Mouse (Mus musculus) kidney, embryonic 15.5 days (tissue): ENCODE results near the gene Kif13a. TPM values are rescaled to one million over a fixed set of nuclear protein-coding genes. Genes with fewer than 3 reads are reported as not detected.

Experiments
- ATAC-seq: fragments of 200-750 bp; cut with Nextera tagmentation; replicated peaks from 2 replicates; pipeline ENCODE4 v1.8.0; 2017; ENCODE audit warnings: moderate TSS enrichment; ENCODE audit not compliant: low FRiP score
- H3K27ac ChIP-seq: fragments of 300-500 bp; sonication (generic); 2 replicates; pipeline ENCODE4 v1.5.1; 2015; ENCODE audit warnings: mild to moderate bottlenecking, inconsistent platforms
- H3K27me3 ChIP-seq: fragments of 300-500 bp; sonication (generic); 2 replicates; pipeline ENCODE4 v1.6.1; 2015; ENCODE audit warnings: inconsistent platforms
- H3K36me3 ChIP-seq: fragments of 300-500 bp; sonication (generic); 2 replicates; pipeline ENCODE4 v1.6.1; 2015; ENCODE audit warnings: inconsistent platforms
- H3K4me1 ChIP-seq: fragments of 300-500 bp; sonication (generic); 2 replicates; pipeline ENCODE4 v1.6.1; 2015; ENCODE audit warnings: inconsistent platforms
- H3K4me2 ChIP-seq: fragments of 300-500 bp; sonication (generic); 2 replicates; pipeline ENCODE4 v1.6.1; 2015; ENCODE audit warnings: moderate library complexity, mild to moderate bottlenecking, inconsistent platforms
- H3K4me3 ChIP-seq: fragments of 300-500 bp; sonication (generic); replicated peaks from 2 replicates; pipeline ENCODE4 v1.5.1; 2015; ENCODE audit warnings: mild to moderate bottlenecking, inconsistent platforms
- H3K9ac ChIP-seq: fragments of 300-500 bp; sonication (generic); 2 replicates; pipeline ENCODE4 v1.6.1; 2015; ENCODE audit warnings: mild to moderate bottlenecking, inconsistent platforms
- H3K9me3 ChIP-seq: fragments of 300-500 bp; sonication (generic); replicated peaks from 2 replicates; pipeline ENCODE4 v1.6.1; 2016; ENCODE audit warnings: inconsistent platforms
- WGBS: fragments of 180-500 bp; shearing (Covaris S2); methylation state at CpG from one replicate; pipeline ENCODE4 v1.1.7; 2015; ENCODE audit warnings: mixed read lengths; 5-methylcytosine and 5-hydroxymethylcytosine counted together
- polyA plus RNA-seq: library from polyadenylated mRNA; unstranded; fragments of >200 nt; fragmentation: Nextera tagmentation; extraction: Ambion mirVana; gene quantifications from 2 replicates; pipeline ENCODE4 v1.2.1, GENCODE M21; 2015

Gene Kif13a
- polyA plus RNA-seq, 1 experiment from 2014 or later, result 14.3 TPM

GRCm38 (mm10) chr13:46852470-46852869 is 77.2 kb downstream of the Kif13a start:
- WGBS, result 98% methylated on average over 4 of the region's 4 CpGs

GRCm38 (mm10) chr13:46845456-46845855 is 84.2 kb downstream of the Kif13a start:
- H3K36me3 ChIP-seq, result no peaks in the 10 kb centered on the region
- H3K27me3 ChIP-seq, result no peaks in the 10 kb centered on the region
- H3K4me3 ChIP-seq, result no peak overlapping the region
- 84% methylated on average over 9 of the region's 9 CpGs for WGBS
- H3K9me3 ChIP-seq, result no peaks in the 10 kb centered on the region
- no peak overlapping the region for H3K9ac ChIP-seq
- no peak for ATAC-seq
- no peak overlapping the region for H3K4me2 ChIP-seq
- no peaks in the 10 kb centered on the region for H3K4me1 ChIP-seq
- no peak overlapping the region for H3K27ac ChIP-seq

More at GRCm38 (mm10) chr13:46852470-46852869, 77.2 kb downstream of the Kif13a start:
- 0 out of 2 replicates have a peak, but pooled peaks cover 5% of the 10 kb centered on the region for H3K4me1 ChIP-seq
- H3K27me3 ChIP-seq, result no peaks in the 10 kb centered on the region
- H3K36me3 ChIP-seq, result no peaks in the 10 kb centered on the region
- ATAC-seq, result no peak
- H3K4me3 ChIP-seq, result no peak overlapping the region
- H3K27ac ChIP-seq, result no peak overlapping the region
- H3K4me2 ChIP-seq, result no peak overlapping the region
- no peak overlapping the region for H3K9ac ChIP-seq
- H3K9me3 ChIP-seq, result no peaks in the 10 kb centered on the region

GRCm38 (mm10) chr13:46844561-46845235 is 85.0 kb downstream of the Kif13a start:
- Histone ChIP-seq H3K4me1 (no peaks in the 10 kb centered on the region), H3K9me3 (no peaks in the 10 kb centered on the region), H3K4me3 (no peak overlapping the region), H3K9ac (no peak overlapping the region), H3K4me2 (no peak overlapping the region), H3K36me3 (no peaks in the 10 kb centered on the region), H3K27me3 (no peaks in the 10 kb centered on the region), H3K27ac (no peak overlapping the region)
- no peak for ATAC-seq
- WGBS, result 84% methylated on average over 12 of the region's 12 CpGs

- Histone ChIP-seq H3K9ac (no peak overlapping the region), H3K36me3 (no peaks in the 10 kb centered on the region), H3K4me3 (no peak overlapping the region), H3K4me1 (no peaks in the 10 kb centered on the region), H3K9me3 (no peaks in the 10 kb centered on the region), H3K27me3 (no peaks in the 10 kb centered on the region), H3K4me2 (no peak overlapping the region), H3K27ac (no peak overlapping the region)
- ATAC-seq, result no peak
- WGBS, result 78% methylated on average over 3 of the region's 3 CpGs
Measured at GRCm38 (mm10) chr13:46843646-46844045, 86.0 kb downstream of the Kif13a start.

- no peak overlapping the region for H3K4me3 ChIP-seq
- 79% methylated on average over 8 of the region's 8 CpGs for whole genome bisulfite sequencing
- no peaks in the 10 kb centered on the region for H3K27me3 ChIP-seq
- H3K4me1 ChIP-seq, result no peaks in the 10 kb centered on the region
- no peaks in the 10 kb centered on the region for H3K36me3 ChIP-seq
- H3K9ac ChIP-seq, result no peak overlapping the region
- H3K4me2 ChIP-seq, result no peak overlapping the region
- no peak for ATAC-seq
- no peak overlapping the region for H3K27ac ChIP-seq
- H3K9me3 ChIP-seq, result no peaks in the 10 kb centered on the region
Measured at GRCm38 (mm10) chr13:46842185-46842584, 87.5 kb downstream of the Kif13a start.

- H3K9ac ChIP-seq, result no peak overlapping the region
- no peaks in the 10 kb centered on the region for H3K27me3 ChIP-seq
- no peaks in the 10 kb centered on the region for H3K4me1 ChIP-seq
- no peaks in the 10 kb centered on the region for H3K36me3 ChIP-seq
- H3K27ac ChIP-seq, result no peak overlapping the region
- ATAC-seq, result no peak
- no peaks in the 10 kb centered on the region for H3K9me3 ChIP-seq
- 91% methylated on average over 3 of the region's 3 CpGs for WGBS
- no peak overlapping the region for H3K4me3 ChIP-seq
- H3K4me2 ChIP-seq, result no peak overlapping the region
Measured at GRCm38 (mm10) chr13:46841668-46842067, 88.0 kb downstream of the Kif13a start.

- Histone ChIP-seq H3K36me3 (no peaks in the 10 kb centered on the region), H3K27ac (no peak overlapping the region), H3K9ac (no peak overlapping the region), H3K9me3 (no peaks in the 10 kb centered on the region), H3K4me1 (no peaks in the 10 kb centered on the region), H3K4me3 (no peak overlapping the region), H3K27me3 (no peaks in the 10 kb centered on the region), H3K4me2 (no peak overlapping the region)
- no peak for ATAC-seq
- WGBS, result 62% methylated on average over 13 of the region's 13 CpGs
Measured at GRCm38 (mm10) chr13:46840676-46841075, 89.0 kb downstream of the Kif13a start.

GRCm38 (mm10) chr13:46839236-46839635 is 90.4 kb downstream of the Kif13a start:
- Histone ChIP-seq H3K9me3 (no peaks in the 10 kb centered on the region), H3K27ac (no peak overlapping the region), H3K36me3 (0 out of 2 replicates have a peak, but pooled peaks cover 4% of the 10 kb centered on the region), H3K4me3 (no peak overlapping the region), H3K4me2 (no peak overlapping the region), H3K4me1 (no peaks in the 10 kb centered on the region), H3K9ac (no peak overlapping the region), H3K27me3 (no peaks in the 10 kb centered on the region)
- ATAC-seq, result no peak
- 94% methylated on average over 3 of the region's 3 CpGs for WGBS

- 0 out of 2 replicates have a peak, but pooled peaks cover 7% of the 10 kb centered on the region for H3K36me3 ChIP-seq
- no peaks in the 10 kb centered on the region for H3K9me3 ChIP-seq
- 53% methylated on average over 2 of the region's 2 CpGs for WGBS
- H3K27me3 ChIP-seq, result no peaks in the 10 kb centered on the region
- H3K4me3 ChIP-seq, result no peak overlapping the region
- H3K4me1 ChIP-seq, result no peaks in the 10 kb centered on the region
- no peak overlapping the region for H3K4me2 ChIP-seq
- no peak overlapping the region for H3K27ac ChIP-seq
- no peak for ATAC-seq
- H3K9ac ChIP-seq, result no peak overlapping the region
Measured at GRCm38 (mm10) chr13:46838551-46838950, 91.1 kb downstream of the Kif13a start.

- ATAC-seq, result no peak
- Histone ChIP-seq H3K4me1 (no peaks in the 10 kb centered on the region), H3K9ac (no peak overlapping the region), H3K9me3 (0 out of 2 replicates have a peak, but pooled peaks cover 4% of the 10 kb centered on the region), H3K36me3 (peaks cover 31% of the 10 kb centered on the region), H3K4me3 (no peak overlapping the region), H3K27me3 (no peaks in the 10 kb centered on the region), H3K27ac (no peak overlapping the region), H3K4me2 (no peak overlapping the region)
- 94% methylated on average over 11 of the region's 11 CpGs for WGBS
Measured at GRCm38 (mm10) chr13:46835351-46835750, 94.3 kb downstream of the Kif13a start.

GRCm38 (mm10) chr13:46834805-46835204 is 94.9 kb downstream of the Kif13a start:
- H3K9me3 ChIP-seq, result 0 out of 2 replicates have a peak, but pooled peaks cover 4% of the 10 kb centered on the region
- H3K4me3 ChIP-seq, result no peak overlapping the region
- no peak for ATAC-seq
- H3K27ac ChIP-seq, result no peak overlapping the region
- H3K27me3 ChIP-seq, result no peaks in the 10 kb centered on the region
- H3K9ac ChIP-seq, result no peak overlapping the region
- no peak overlapping the region for H3K4me2 ChIP-seq
- peaks cover 36% of the 10 kb centered on the region for H3K36me3 ChIP-seq
- WGBS, result 95% methylated on average over 10 of the region's 10 CpGs
- H3K4me1 ChIP-seq, result no peaks in the 10 kb centered on the region

GRCm38 (mm10) chr13:46833586-46833985 is 96.1 kb downstream of the Kif13a start:
- H3K27me3 ChIP-seq, result no peaks in the 10 kb centered on the region
- peaks cover 45% of the 10 kb centered on the region for H3K36me3 ChIP-seq
- H3K9ac ChIP-seq, result no peak overlapping the region
- H3K4me1 ChIP-seq, result no peaks in the 10 kb centered on the region
- 87% methylated on average over 5 of the region's 5 CpGs for WGBS
- no peak overlapping the region for H3K4me2 ChIP-seq
- ATAC-seq, result no peak
- H3K4me3 ChIP-seq, result no peak overlapping the region
- 0 out of 2 replicates have a peak, but pooled peaks cover 4% of the 10 kb centered on the region for H3K9me3 ChIP-seq
- no peak overlapping the region for H3K27ac ChIP-seq

- no peak overlapping the region for H3K4me3 ChIP-seq
- 0 out of 2 replicates have a peak, but pooled peaks cover 4% of the 10 kb centered on the region for H3K9me3 ChIP-seq
- ATAC-seq, result no peak
- peaks cover 49% of the 10 kb centered on the region for H3K36me3 ChIP-seq
- H3K27ac ChIP-seq, result no peak overlapping the region
- H3K27me3 ChIP-seq, result no peaks in the 10 kb centered on the region
- no peaks in the 10 kb centered on the region for H3K4me1 ChIP-seq
- 84% methylated on average over 3 of the region's 3 CpGs for WGBS
- no peak overlapping the region for H3K9ac ChIP-seq
- no peak overlapping the region for H3K4me2 ChIP-seq
Measured at GRCm38 (mm10) chr13:46832956-46833355, 96.7 kb downstream of the Kif13a start.
